Mouse (Mus musculus): Measurements from ENCODE around the gene Hoxb4.

The Hoxb4 gene

DNA sequence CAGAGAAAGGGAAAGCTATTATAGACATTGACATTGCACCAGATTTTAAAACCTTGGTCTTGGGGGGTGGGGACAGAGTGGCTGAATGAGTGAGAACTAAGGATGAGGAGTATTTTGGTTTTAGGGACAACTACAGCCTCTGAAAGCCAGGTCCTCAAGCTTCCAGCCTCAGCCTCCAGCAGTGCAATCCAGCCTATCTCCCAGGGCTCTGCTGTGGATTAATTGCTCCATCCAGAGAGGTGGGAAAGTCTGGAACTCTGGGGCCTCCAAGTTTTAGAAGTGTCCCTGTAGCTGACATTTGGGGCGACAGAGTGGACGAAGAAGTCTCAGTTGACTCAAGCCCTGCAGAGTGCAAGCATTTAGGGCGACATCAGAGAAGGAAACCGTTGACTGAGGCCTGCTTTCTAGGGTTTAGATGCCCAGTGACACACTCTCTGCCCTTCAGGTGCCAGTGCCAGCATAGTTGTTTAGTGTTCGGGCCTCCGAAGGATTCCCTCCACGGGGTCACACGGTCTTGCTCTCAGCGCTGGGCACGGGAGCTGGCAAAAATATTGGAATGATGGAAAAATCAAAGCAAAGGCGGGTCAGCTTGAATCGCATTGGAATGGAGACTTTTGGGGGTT, 4.2 kb upstream of the Hoxb4 start:
- peak; percentile 26 for DNase-seq (ENCODE audit: low read depth)

DNA sequence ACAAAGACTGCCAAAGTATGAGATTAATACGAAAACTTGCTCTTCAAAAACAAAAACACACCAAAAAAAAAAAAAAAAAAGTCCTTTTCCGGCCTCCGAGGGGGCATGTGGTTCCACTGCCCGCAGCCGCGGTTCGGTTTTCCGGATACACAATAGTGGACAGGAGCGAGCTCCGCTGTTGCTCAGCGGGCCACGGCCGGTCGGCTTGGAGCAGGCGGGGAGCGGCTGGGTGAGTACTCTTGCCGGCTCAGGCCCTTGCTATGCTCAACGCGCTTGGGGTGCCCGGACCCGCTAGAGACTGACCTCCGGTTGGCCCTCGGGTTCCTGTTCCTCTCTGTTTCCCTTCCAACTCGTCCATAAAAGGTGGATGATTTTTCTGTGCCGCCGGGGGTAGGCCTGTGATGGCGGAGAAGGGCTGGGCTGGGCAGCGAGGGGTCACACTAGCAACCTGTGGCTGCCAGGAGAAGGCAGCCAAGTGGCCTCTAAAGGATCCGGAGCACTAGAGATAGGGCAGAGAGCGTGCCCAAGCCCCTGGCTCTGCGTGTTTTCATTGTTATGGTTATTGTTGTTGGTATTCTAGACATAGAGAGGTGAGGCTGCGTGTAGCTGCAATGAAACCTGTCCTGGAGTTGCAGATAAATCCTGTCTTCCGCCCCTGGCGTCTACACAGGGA, 3.3 kb upstream of the Hoxb4 start:
- peak; percentile 80 for DNase-seq (ENCODE audit: low read depth)

DNA sequence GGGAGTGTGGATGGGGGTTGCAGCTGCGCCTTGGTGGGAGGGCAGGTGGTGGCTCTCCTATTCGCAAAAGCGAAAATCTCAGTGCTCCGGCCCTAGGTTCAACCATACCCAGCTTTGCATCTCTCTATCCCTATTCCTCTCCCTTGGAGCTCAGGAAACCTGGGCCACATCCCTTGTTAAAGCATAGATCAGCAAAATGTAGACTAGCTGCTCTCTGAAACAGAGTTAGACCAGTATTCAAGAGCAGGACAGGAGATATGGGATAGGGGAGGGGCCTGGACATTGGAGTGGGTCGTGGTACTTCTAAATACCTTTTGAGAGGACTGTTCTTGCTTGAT, 2.8 kb upstream of the Hoxb4 start:
- DNase-seq (ENCODE audit: low read depth), result no peak

DNA sequence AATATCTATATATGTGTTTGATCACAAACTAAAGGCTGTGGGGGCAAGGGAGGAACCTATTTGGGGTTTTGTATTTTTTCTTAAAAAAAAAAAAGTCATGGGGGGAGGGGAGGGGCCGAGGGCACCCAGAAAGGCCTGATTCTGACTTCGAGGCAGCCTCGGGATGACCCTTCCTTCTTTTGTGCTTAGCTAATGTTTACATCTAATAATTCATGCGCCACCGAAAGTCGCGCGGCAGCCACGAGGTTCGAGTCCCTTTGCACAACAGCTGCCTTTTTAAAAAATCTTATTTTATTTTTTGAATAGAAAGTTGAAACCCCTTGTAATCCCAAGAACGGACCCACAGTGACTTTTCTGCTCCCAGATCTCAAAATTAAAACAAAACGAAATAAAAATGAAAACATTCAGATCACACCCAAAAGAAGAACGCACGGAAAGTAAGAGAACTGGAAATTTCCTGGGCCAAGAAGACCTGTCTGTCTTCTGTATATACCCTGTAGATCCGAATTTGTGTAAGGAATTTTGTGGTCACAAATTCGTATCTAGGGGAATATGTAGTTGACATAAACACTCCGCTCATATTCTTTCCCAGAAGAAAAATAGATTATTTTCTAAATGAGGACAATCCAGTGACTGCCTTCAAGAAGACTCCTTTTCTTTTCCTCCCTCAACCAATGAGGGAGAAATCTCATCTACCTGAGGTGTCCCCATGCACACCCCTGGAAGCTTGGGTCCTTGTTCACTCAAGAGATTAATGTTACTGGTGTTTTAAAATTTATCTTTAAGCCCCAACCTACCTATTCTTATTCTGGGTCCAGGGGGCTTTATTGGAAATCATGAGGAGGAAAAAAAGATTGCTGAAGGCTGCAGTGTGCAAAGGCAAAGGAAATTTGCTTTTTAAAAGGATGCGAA, 1.1 kb upstream of the Hoxb4 start:
- DNase-seq (ENCODE audit: low read depth), result no peak

DNA sequence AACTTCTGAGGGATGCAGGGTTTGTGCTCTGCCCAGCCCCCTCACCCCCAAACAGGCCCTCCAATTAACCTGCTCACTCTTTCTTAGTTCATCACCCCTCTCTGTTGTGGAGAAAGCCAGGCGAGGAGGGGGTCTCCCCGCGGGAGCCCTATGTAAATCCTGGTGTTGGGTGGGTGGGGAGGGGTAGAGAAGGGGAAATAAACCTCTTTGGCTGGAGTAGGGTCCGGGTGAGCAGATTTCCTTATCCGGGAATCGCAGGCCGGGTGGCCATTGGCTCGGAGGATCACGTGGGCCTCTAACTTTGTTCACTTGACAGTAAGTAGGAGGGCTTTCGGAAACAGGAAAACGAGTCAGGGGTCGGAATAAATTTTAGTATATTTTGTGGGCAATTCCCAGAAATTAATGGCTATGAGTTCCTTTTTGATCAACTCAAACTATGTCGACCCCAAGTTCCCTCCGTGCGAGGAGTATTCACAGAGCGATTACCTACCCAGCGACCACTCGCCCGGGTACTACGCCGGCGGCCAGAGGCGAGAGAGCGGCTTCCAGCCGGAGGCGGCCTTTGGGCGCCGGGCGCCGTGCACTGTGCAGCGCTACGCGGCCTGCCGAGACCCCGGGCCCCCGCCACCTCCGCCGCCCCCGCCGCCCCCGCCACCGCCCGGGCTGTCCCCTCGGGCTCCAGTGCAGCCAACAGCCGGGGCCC, 452 bp downstream of the Hoxb4 start:
- DNase-seq (ENCODE audit: low read depth), result peak; percentile 91

DNA sequence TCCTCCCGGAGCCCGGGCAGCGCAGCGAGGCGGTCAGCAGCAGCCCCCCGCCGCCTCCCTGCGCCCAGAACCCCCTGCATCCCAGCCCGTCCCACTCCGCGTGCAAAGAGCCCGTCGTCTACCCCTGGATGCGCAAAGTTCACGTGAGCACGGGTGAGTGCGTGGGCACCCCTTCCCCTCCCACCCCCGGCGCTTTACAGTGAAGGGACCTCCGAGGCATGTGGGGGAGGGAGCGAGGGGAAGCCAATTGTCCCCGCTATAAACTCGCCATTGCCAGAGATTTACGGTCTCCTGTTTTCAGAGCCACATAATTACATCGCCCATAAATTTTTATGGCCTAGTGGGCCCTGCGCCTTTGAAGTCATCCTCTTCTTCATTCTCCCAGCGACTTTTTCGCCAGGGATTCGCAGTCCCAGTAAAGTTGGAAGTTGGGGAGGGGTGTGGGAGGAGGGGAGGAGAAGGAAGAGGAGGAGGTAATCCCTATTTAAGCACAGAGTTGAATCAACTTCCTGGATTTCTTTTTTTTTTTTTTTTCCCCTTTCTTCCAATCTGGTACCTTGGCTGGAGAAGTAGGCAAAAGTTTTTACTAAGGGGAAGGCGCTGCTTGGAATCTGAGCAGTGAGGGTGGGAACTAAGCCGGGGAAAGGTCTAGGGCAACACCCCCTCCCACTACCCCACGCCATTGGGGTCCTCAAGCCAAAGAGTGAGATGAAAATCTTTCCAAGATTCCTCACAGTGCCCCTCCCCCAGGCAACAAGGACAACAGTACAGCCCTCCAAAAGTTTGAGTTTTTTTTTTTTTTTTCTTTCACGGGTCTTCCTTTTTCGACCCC, 1.2 kb downstream of the Hoxb4 start:
- peak; percentile 38 for DNase-seq (ENCODE audit: low read depth)

DNA sequence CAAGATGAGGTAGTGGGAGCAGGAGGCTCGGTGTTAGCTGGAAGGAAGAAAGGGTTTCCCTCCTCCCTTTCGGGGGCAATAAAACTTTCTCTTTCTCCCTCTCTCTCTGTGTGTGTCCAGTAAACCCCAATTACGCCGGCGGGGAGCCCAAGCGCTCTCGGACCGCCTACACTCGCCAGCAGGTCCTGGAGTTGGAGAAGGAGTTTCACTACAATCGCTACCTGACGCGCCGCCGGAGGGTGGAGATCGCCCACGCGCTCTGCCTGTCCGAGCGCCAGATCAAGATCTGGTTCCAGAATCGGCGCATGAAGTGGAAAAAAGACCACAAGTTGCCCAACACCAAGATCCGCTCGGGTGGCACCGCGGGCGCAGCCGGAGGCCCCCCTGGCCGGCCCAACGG, 1.8 kb downstream of the Hoxb4 start:
- peak; percentile 12 for DNase-seq (ENCODE audit: low read depth)

DNA sequence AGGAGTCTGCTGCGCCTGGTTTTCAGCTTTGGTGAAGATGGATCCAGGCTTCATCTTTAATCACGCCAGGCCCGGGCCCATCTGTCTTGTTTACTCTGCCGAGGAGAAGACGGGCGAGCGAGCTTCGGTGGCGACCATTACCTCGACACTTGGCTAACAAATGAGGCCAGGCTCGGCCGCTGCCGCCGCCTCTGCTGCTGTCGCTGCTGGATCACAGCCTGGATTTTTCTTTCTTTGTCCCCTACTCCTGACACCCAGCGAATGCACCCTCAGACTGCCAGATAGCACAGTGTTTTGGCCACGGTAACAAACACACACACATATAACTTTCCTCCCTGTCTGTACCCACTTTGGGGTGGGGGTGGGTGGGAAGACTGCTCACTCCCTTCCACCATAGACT, 2.6 kb downstream of the Hoxb4 start:
- no peak for DNase-seq (ENCODE audit: low read depth)

DNA sequence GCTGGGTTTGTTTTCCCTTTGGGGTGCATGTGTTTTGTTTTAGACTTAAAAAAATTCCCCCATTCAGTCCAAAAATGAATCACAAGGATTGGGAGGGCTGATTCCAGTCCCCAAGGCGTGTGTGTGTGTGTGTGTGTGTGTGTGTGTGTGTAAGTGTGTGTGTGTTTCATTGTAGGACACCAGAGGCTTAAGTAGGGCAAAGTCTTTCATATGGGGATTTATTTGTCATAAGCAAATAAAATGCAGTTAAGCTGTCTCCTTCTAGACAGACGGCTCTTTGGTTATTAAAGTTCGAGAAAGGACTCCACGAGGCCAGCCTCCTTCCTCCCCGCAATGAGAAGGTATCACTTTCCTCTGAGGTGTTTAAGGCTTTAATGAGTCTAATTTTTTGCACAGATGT, 3.8 kb downstream of the Hoxb4 start:
- DNase-seq (ENCODE audit: low read depth), result no peak

DNA sequence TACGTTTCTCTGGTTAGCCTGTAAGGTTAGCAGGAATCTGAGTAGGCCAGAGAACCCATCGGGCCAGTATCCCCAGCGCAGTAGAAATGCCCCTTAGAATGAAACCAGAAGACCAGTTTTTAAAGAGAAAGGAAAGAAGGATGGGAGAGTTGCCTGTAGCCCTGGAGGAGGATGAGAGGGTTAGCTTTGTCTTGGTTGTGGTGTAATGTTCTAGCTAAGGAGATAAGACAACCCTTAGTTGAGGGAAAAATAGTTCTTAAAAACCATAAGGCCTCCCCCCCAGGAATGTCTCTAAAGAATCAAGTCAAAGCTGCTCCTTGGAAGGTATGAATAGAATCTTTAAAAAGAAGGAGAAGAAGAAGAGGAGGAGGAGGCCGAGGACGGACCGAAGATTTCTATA, 4.7 kb downstream of the Hoxb4 start:
- no peak for DNase-seq (ENCODE audit: low read depth)

DNA sequence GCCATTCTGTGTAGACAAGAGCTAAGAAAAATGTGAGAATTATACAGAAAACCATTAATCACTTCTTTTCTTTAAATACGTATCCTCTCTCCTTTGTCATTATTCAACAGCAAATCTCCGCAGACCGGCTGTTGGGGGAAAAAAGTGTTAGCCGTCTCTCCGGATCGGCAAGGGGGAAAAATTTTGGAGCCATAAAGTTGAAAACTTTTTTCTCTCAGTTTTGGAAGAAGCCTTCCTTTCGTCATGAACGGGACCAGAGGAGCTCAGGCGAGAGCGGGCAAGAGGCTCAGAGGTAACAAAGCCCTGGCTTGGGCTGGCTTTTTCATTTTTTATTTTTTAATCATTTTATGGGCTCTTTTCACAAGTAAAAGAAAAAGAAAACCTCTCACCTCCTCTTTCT, 5.1 kb downstream of the Hoxb4 start, which contains the start of gene Hoxb3:
Hoxb3 (plus strand) TSS at position 173 of the 400 bp plus-strand sequence.
- no peak for DNase-seq (ENCODE audit: low read depth)

DNA sequence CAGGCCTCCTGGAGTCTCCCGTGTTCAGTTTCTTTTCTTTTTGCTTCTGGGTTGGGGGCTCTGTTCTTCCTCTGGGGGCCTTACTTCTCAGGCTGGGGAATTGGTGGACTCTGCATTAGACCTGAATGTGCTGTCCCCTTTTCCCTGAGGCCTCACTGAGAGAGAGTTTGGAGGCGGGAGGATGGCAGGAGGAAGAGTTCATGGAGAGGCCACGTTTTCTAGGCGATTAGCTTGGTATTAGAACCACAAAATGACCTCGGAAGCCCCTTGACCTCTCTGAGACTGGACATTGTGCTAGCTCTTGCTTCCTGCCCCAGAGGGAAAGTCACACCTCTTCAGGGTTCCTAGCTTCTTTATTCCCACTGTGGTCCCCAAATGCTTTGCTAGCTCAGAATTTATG, 6.1 kb downstream of the Hoxb4 start:
- DNase-seq (ENCODE audit: low read depth), result no peak

DNA sequence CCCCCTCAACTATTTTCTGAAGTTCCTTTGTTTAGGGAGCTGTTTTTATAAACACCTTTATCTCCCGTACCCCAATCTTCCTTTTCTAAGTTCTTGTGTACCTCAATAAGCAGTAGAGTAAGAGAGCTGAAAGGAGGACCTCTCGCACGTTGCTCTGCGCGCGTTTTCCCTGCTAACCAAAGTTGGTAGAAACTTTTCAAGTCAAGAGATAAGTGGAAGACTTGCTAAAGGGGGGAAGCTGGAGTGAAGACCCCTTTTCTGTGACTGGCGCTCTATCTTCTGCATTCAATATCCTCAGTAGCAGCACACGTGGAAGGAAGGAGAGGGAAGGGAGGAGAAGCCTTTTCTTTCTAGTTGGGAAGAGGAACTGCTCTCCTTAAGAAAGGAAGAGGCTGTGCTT, 6.9 kb downstream of the Hoxb4 start:
- no peak for DNase-seq (ENCODE audit: low read depth)

DNA sequence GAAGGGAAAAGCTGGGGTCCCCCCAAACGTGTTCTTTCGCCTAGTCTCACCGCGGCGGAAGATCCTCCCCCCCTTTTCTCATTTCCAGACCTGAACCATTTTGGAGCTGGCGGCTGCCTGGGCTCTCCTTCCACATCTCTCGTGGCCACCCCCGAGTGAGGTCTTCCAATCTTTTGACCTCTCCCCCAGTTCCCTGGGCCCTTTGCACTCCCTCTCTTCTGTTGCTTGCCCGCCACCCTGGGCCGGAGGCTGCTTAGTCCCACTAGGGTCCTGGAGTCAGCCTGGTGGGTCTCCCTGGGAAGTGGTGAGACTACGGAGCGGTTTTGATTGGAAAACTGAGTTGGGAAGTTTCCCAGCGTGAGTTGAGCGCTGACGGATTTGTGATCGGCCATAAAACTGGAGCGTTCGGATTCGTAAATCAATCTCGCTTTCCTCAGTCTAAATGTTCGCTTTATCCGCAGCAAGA, 7.7 kb downstream of the Hoxb4 start:
- no peak for DNase-seq (ENCODE audit: low read depth)

DNA sequence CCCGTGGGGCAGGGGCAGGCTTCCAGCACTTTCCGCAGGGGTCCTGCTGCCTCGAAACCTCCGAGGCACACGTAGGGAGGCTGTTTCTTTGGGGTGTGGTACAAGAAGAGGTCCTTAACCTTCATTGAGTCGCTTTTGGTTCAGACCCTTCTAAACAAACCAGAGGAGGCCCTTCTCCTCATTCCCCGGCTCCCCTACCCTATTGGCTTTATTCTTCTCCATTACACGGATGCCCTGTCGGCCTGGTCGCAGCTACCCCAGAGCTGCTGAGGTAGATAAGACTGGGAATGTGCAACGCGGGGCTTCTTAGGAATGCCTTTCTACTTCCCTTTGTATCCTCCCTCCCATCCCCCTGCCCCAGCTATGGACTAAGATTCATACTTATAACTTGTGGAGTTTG, 8.6 kb downstream of the Hoxb4 start:
- no peak for DNase-seq (ENCODE audit: low read depth)

DNA sequence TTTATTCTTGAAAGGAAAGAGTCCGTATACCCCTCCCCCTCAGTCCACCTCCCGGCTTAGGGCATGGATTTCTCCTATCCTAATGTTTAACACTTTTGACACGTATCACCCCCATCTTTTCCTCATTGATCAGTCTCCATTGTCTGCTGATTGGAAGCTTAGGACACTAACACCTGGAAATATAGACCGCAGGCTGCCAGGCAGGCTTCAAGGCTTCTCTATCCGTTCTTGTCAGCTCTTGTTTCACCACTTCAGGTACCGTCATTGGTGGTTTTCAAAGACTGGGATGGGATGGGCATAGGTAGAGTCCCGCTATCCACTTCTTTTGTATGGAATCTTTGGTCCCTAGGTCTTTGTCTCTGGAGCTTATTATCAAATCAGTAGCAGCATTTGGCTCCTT, 9.1 kb downstream of the Hoxb4 start:
- DNase-seq (ENCODE audit: low read depth), result no peak

DNA sequence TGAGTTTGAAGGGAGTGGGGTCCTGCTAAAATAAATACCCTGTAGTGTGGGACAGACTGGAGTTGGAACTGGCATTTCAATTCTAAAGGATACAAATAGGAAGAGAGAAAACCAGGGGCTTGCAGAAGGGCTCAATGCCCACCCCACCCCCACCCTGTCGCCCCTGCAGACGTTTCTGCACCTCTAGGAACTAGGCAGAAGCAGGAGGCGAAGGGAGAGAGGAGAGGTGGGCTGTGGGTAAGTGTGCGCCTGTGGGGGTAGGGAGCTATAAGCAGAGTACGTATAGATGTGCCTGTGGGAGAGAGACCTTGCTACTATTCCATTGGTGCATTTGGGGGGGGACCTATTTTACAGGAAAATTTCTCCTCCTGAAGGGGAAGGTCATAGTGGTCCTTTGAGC, 9.7 kb downstream of the Hoxb4 start:
- no peak for DNase-seq (ENCODE audit: low read depth)

DNA sequence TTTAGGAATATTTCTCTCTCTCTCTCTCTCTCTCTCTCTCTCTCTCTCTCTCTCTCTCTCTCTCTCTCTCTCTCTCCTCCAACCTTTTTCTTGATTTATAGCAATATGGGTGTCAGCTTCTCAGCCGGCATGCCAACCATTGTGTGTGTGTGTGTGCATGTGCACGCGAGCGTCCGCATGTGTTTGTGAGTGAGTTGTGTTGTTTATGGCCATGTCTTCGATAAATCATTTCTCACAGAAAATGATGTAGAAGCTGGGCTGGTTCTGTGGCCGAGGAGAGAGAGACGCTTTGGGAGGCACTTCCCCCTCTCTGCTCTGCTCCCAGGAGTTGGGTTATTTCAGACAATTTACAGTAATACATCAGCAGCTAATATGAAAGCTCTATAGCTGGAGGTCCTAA, 10.5 kb downstream of the Hoxb4 start:
- DNase-seq (ENCODE audit: low read depth), result no peak

DNA sequence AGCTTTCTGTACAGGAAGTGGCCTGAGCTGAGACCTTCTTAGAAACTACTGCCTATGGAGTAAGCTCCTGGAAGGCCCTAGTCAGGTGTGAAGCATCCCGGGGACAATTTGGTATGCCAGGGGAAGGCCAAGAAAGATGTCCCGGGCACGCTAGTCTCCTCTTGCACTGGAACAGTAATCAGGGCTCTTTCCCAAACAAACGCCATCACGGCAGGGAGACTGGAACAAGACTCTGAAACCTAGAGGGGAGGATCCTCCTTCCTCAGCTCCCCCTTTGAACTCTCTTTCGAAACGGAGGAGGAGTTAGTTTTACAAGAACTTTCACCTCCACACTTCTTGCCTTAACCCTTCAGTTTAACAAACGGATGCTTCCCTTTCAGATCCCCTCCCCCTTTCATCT, 14.0 kb downstream of the Hoxb4 start:
- no peak for DNase-seq (ENCODE audit: low read depth)

DNA sequence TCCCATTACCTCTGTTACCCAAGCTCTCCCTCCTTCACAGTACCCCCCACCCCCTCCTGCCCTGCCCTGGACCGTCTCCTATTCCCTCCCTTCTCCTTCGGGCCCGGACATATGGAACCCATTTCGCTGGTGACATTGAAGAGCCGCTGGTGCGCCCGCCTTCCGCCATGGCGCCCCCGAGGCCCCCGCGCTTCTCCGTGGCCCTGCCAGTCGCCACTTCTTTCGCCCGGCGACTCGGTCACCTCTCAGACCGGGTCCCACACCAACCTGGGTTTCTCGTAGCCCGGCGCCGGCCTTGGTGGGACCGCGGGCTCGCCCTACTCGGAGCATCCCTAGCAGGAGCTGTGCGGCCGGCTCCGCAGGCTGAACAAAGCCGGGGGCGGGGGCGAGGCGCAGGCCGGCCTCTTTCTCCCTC, 14.6 kb downstream of the Hoxb4 start:
- no peak for DNase-seq (ENCODE audit: low read depth)

DNA sequence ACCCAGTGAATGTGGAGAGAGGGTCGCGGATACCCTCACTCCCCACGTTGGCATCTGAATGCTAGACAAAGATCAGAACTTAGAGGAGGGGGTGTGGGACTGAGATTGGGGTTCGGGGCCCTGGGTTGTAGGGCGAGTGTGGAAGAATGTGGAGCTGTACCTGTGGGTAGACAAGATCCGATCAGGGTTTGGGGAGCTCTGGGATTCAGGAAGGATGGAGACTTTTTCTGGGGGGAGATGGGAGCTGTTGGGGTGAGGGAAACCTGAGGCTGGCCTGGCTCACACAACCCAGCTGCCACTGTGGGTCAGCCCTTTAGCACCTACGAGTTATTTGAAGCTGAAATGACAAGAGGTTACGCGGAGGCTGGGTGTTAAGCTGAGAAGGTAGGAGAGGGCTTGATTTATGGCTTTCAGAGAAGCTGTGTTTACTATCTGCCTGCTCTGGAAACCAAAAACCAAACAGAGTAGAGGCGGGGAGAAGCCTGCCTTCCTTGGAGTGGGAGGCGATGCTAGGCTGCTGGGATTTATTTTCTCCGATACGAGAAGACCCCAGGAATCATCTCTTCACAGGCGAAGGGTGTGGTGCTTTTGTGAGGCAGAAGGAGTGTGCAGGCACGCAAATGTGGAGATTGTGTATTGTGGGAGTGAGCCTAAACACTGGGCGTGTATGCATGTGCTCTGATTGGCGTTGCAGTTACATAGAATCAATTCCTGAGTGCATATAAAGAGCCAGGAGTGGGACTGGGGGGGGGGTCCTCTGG, 15.4 kb downstream of the Hoxb4 start:
- DNase-seq (ENCODE audit: low read depth), result no peak
